Mouse (Mus musculus) lung, embryonic 16.5 days (tissue): ENCODE measurements at regions not wholly inside any gene's neighbourhood (a gene's known extent, or its start where the extent isn't known, plus 50 kb on each side); places are given as distances from the start of the nearest gene placed in this dataset.

Experiments
- ATAC-seq: fragments of 200-750 bp; cut with Nextera tagmentation; 2 replicates; pipeline ENCODE4 v1.8.0; 2017; ENCODE audit warnings: low read depth, mild to moderate bottlenecking, moderate library complexity
- H3K27ac ChIP-seq: fragments of 300-500 bp; sonication (generic); 2 replicates; pipeline ENCODE4 v1.5.1; 2014; ENCODE audit warnings: mild to moderate bottlenecking, control low read depth, low read length
- H3K27me3 ChIP-seq: fragments of 300-500 bp; sonication (generic); 2 replicates; pipeline ENCODE4 v1.6.1; 2014; ENCODE audit warnings: low read depth, low read length, mixed read lengths; ENCODE audit not compliant: control insufficient read depth, insufficient read depth
- H3K36me3 ChIP-seq: fragments of 300-500 bp; sonication (generic); 2 replicates; pipeline ENCODE4 v1.6.1; 2014; ENCODE audit warnings: low read length; ENCODE audit not compliant: control insufficient read depth, insufficient read depth
- H3K4me1 ChIP-seq: fragments of 300-500 bp; sonication (generic); replicated peaks from 2 replicates; pipeline ENCODE4 v1.6.1; 2014; ENCODE audit warnings: low read length, mixed read lengths; ENCODE audit not compliant: control insufficient read depth, insufficient read depth
- H3K4me2 ChIP-seq: fragments of 300-500 bp; sonication (generic); 2 replicates; pipeline ENCODE4 v1.6.1; 2014; ENCODE audit warnings: low read depth, low read length, control low read depth
- H3K4me3 ChIP-seq: fragments of 300-500 bp; sonication (generic); 2 replicates; pipeline ENCODE4 v1.5.1; 2014; ENCODE audit warnings: mild to moderate bottlenecking, low read length, control low read depth
- H3K9ac ChIP-seq: fragments of 300-500 bp; sonication (generic); 2 replicates; pipeline ENCODE4 v1.6.1; 2014; ENCODE audit warnings: low read length, control low read depth
- H3K9me3 ChIP-seq: fragments of 300-500 bp; sonication (generic); 2 replicates; pipeline ENCODE4 v1.6.1; 2016; ENCODE audit warnings: low read length; ENCODE audit not compliant: control insufficient read depth
- WGBS: fragments of 180-500 bp; shearing (Covaris S2); extraction: QIAGEN DNeasy Blood & Tissue Kit; methylation state at CpG from one replicate; pipeline ENCODE4 v1.1.7; 2014; 5-methylcytosine and 5-hydroxymethylcytosine counted together

GRCm38 (mm10) chr3:39122250-39122649, 235.5 kb downstream of the Fat4 start:
- H3K9me3 ChIP-seq: peaks cover 3% of the 10 kb centered on the region; the same call in 1 of the 2 replicates
- H3K36me3 ChIP-seq: no peaks in the 10 kb centered on the region
- no peaks in the 10 kb centered on the region for H3K4me1 ChIP-seq
- WGBS: 79% methylated on average over 1 of the region's 1 CpGs
- no peak overlapping the region for H3K9ac ChIP-seq
- H3K27me3 ChIP-seq: no peaks in the 10 kb centered on the region
- H3K27ac ChIP-seq: no peak overlapping the region
- H3K4me2 ChIP-seq: no peak overlapping the region
- ATAC-seq: no peak
- no peak overlapping the region for H3K4me3 ChIP-seq

GRCm38 (mm10) chr3:39130532-39130931, 243.8 kb downstream of the Fat4 start:
- Histone ChIP-seq H3K9ac (no peak overlapping the region), H3K36me3 (no peaks in the 10 kb centered on the region), H3K27ac (no peak overlapping the region), H3K9me3 (peaks cover 3% of the 10 kb centered on the region; the same call in 1 of the 2 replicates), H3K4me3 (no peak overlapping the region), H3K4me2 (no peak overlapping the region), H3K4me1 (no peaks in the 10 kb centered on the region), H3K27me3 (no peaks in the 10 kb centered on the region)
- WGBS: 73% methylated on average over 3 of the region's 3 CpGs
- ATAC-seq: no peak

GRCm38 (mm10) chr3:39165006-39165667, 278.4 kb downstream of the Fat4 start:
- H3K27me3 ChIP-seq: no peaks in the 10 kb centered on the region
- H3K4me3 ChIP-seq: no peak overlapping the region
- no peaks in the 10 kb centered on the region for H3K36me3 ChIP-seq
- no peak overlapping the region for H3K9ac ChIP-seq
- no peaks in the 10 kb centered on the region for H3K9me3 ChIP-seq
- no peak overlapping the region for H3K4me2 ChIP-seq
- no peak overlapping the region for H3K27ac ChIP-seq
- no peak for ATAC-seq
- WGBS: 86% methylated on average over 6 of the region's 6 CpGs
- no peaks in the 10 kb centered on the region for H3K4me1 ChIP-seq

GRCm38 (mm10) chr3:39182646-39183045, 295.9 kb downstream of the Fat4 start:
- 53% methylated on average over 3 of the region's 3 CpGs for WGBS
- no peaks in the 10 kb centered on the region for H3K36me3 ChIP-seq
- no peaks in the 10 kb centered on the region for H3K27me3 ChIP-seq
- H3K27ac ChIP-seq: no peak overlapping the region
- peaks cover 2% of the 10 kb centered on the region; the same call in 1 of the 2 replicates for H3K4me1 ChIP-seq
- no peak overlapping the region for H3K4me2 ChIP-seq
- no peak overlapping the region for H3K4me3 ChIP-seq
- ATAC-seq: no peak
- H3K9me3 ChIP-seq: peaks cover 6% of the 10 kb centered on the region
- no peak overlapping the region for H3K9ac ChIP-seq

GRCm38 (mm10) chr3:39195102-39195501, 308.4 kb downstream of the Fat4 start:
- Histone ChIP-seq H3K4me3 (no peak overlapping the region), H3K4me1 (no peaks in the 10 kb centered on the region), H3K27me3 (no peaks in the 10 kb centered on the region), H3K9ac (no peak overlapping the region), H3K27ac (no peak overlapping the region), H3K9me3 (no peaks in the 10 kb centered on the region), H3K36me3 (no peaks in the 10 kb centered on the region), H3K4me2 (no peak overlapping the region)
- 82% methylated on average over 6 of the region's 6 CpGs for WGBS
- ATAC-seq: no peak

GRCm38 (mm10) chr3:39202662-39203061, 315.9 kb downstream of the Fat4 start:
- Histone ChIP-seq H3K27ac (no peak overlapping the region), H3K4me3 (no peak overlapping the region), H3K36me3 (no peaks in the 10 kb centered on the region), H3K4me2 (no peak overlapping the region), H3K9me3 (no peaks in the 10 kb centered on the region), H3K27me3 (no peaks in the 10 kb centered on the region), H3K9ac (no peak overlapping the region), H3K4me1 (no peaks in the 10 kb centered on the region)
- 69% methylated on average over 7 of the region's 7 CpGs for WGBS
- no peak for ATAC-seq

GRCm38 (mm10) chr3:39208651-39209050, 321.9 kb downstream of the Fat4 start:
- no peak overlapping the region for H3K9ac ChIP-seq
- no peak overlapping the region for H3K27ac ChIP-seq
- no peaks in the 10 kb centered on the region for H3K27me3 ChIP-seq
- 67% methylated on average over 1 of the region's 1 CpGs for WGBS
- no peak overlapping the region for H3K4me2 ChIP-seq
- H3K4me1 ChIP-seq: no peaks in the 10 kb centered on the region; the same call in 1 of the 2 replicates
- H3K36me3 ChIP-seq: no peaks in the 10 kb centered on the region
- no peak overlapping the region for H3K4me3 ChIP-seq
- no peaks in the 10 kb centered on the region for H3K9me3 ChIP-seq
- ATAC-seq: no peak

GRCm38 (mm10) chr3:39209382-39210165, 322.8 kb downstream of the Fat4 start:
- no peak overlapping the region for H3K27ac ChIP-seq
- no peak overlapping the region for H3K4me2 ChIP-seq
- H3K9me3 ChIP-seq: no peaks in the 10 kb centered on the region
- H3K36me3 ChIP-seq: no peaks in the 10 kb centered on the region
- WGBS: 79% methylated on average over 8 of the region's 8 CpGs
- no peak for ATAC-seq
- H3K4me3 ChIP-seq: no peak overlapping the region
- H3K4me1 ChIP-seq: no peaks in the 10 kb centered on the region; the same call in 1 of the 2 replicates
- no peak overlapping the region for H3K9ac ChIP-seq
- H3K27me3 ChIP-seq: no peaks in the 10 kb centered on the region

GRCm38 (mm10) chr3:39211670-39212069, 324.9 kb downstream of the Fat4 start:
- Histone ChIP-seq H3K4me2 (no peak overlapping the region), H3K27me3 (no peaks in the 10 kb centered on the region), H3K4me3 (no peak overlapping the region), H3K9ac (no peak overlapping the region), H3K36me3 (no peaks in the 10 kb centered on the region), H3K4me1 (no peaks in the 10 kb centered on the region; the same call in 1 of the 2 replicates), H3K9me3 (no peaks in the 10 kb centered on the region), H3K27ac (no peak overlapping the region)
- ATAC-seq: no peak
- WGBS: 31% methylated on average over 5 of the region's 5 CpGs
